Mouse (Mus musculus) kidney, adult 2 months (tissue): ENCODE results near the gene Hvcn1. TPM values are rescaled to one million over a fixed set of nuclear protein-coding genes. Genes with fewer than 3 reads are reported as not detected.

Experiments
- DNase-seq: peaks from one replicate; pipeline ENCODE4 v3.0.0; 2021
- H3K27ac ChIP-seq: fragments of 200-500 bp; 2 replicates; pipeline ENCODE4 v1.5.1; 2012; ENCODE audit warnings: low read depth, low read length, control low read depth, inconsistent platforms; ENCODE audit not compliant: insufficient read depth
- H3K27me3 ChIP-seq: fragments of 200-500 bp; replicated peaks from 2 replicates; pipeline ENCODE4 v1.6.1; 2012; ENCODE audit warnings: mild to moderate bottlenecking, moderate library complexity, low read length, inconsistent platforms; ENCODE audit not compliant: control insufficient read depth, insufficient read depth
- H3K36me3 ChIP-seq: fragments of 200-500 bp; 2 replicates; pipeline ENCODE4 v1.6.1; 2012; ENCODE audit warnings: mild to moderate bottlenecking, moderate library complexity, low read length, inconsistent platforms; ENCODE audit not compliant: control insufficient read depth, insufficient read depth
- H3K4me1 ChIP-seq: fragments of 200-500 bp; 2 replicates; pipeline ENCODE4 v1.6.1; 2011; ENCODE audit warnings: low read length; ENCODE audit not compliant: control insufficient read depth, insufficient read depth
- H3K4me3 ChIP-seq: fragments of 200-500 bp; 2 replicates; pipeline ENCODE4 v1.5.1; 2011; ENCODE audit warnings: mild to moderate bottlenecking, low read depth, low read length, control low read depth; ENCODE audit not compliant: insufficient read depth
- CTCF ChIP-seq: fragments of 200-500 bp; conservative IDR thresholded peaks from 2 replicates; pipeline ENCODE4 v1.5.1; 2011; ENCODE audit warnings: low read depth, mild to moderate bottlenecking, control low read depth, low read length, moderate library complexity, mixed read lengths; ENCODE audit not compliant: insufficient read depth, insufficient read length
- POLR2A ChIP-seq: fragments of 200-500 bp; IDR thresholded peaks from one replicate; pipeline ENCODE4 v1.6.1; 2011; ENCODE audit warnings: low read depth, low read length, control low read depth
- WGBS: fragments of 180-500 bp; shearing (Covaris S2); methylation state at CpG from one replicate; pipeline ENCODE4 v1.1.7; 2018; 5-methylcytosine and 5-hydroxymethylcytosine counted together
- polyA plus RNA-seq: library from polyadenylated mRNA; depleted of rRNA; stranded (reverse); fragments of >200 nt; gene quantifications from 2 replicates; pipeline ENCODE4 v1.2.3, GENCODE M21; 2012

Gene Hvcn1
- polyA plus RNA-seq, 1 experiment = 13.1 TPM

GRCm38 (mm10) chr5:122274785-122275184 lies 68.2 kb downstream of the Hvcn1 start:
- Histone ChIP-seq H3K27me3 (no peaks in the 10 kb centered on the region), H3K4me1 (0 out of 2 replicates have a peak, but pooled peaks cover under 1% of the 10 kb centered on the region), H3K27ac (no peak overlapping the region), H3K4me3 (no peak overlapping the region), H3K36me3 (no peaks in the 10 kb centered on the region)
- TF ChIP-seq CTCF (no peak), POLR2A (no peak)
- peak; percentile 87 for DNase-seq
- 26% methylated on average over 5 of the region's 5 CpGs for WGBS

- H3K27ac ChIP-seq = no peak overlapping the region
- peaks cover 19% of the 10 kb centered on the region for H3K4me1 ChIP-seq
- 85% methylated on average over 7 of the region's 7 CpGs for WGBS
- DNase-seq = no peak
- no peak overlapping the region for H3K4me3 ChIP-seq
- no peak for TF ChIP-seq POLR2A
- TF ChIP-seq CTCF = no peak
- no peaks in the 10 kb centered on the region for H3K27me3 ChIP-seq
- no peaks in the 10 kb centered on the region for H3K36me3 ChIP-seq
Observed at GRCm38 (mm10) chr5:122278946-122279345, 72.3 kb downstream of the Hvcn1 start.

GRCm38 (mm10) chr5:122279799-122280421 lies 73.3 kb downstream of the Hvcn1 start:
- Histone ChIP-seq H3K27me3 (no peaks in the 10 kb centered on the region), H3K4me3 (no peak overlapping the region), H3K4me1 (peaks cover 20% of the 10 kb centered on the region), H3K27ac (peak overlapping the region; percentile 67), H3K36me3 (no peaks in the 10 kb centered on the region)
- 64% methylated on average over 12 of the region's 12 CpGs for WGBS
- no peak for DNase-seq
- TF ChIP-seq POLR2A (no peak), CTCF (no peak)

GRCm38 (mm10) chr5:122280422-122280826 lies 73.8 kb downstream of the Hvcn1 start:
- Histone ChIP-seq H3K27ac (peak overlapping the region; percentile 67), H3K27me3 (no peaks in the 10 kb centered on the region), H3K4me1 (peaks cover 20% of the 10 kb centered on the region), H3K4me3 (no peak overlapping the region), H3K36me3 (no peaks in the 10 kb centered on the region)
- DNase-seq = no peak
- no peak for TF ChIP-seq CTCF
- no peak for TF ChIP-seq POLR2A
- WGBS = 14% methylated on average over 6 of the region's 6 CpGs

- Histone ChIP-seq H3K4me1 (peaks cover 20% of the 10 kb centered on the region), H3K36me3 (no peaks in the 10 kb centered on the region), H3K27me3 (no peaks in the 10 kb centered on the region), H3K27ac (peak overlapping the region; percentile 67), H3K4me3 (no peak overlapping the region)
- 14% methylated on average over 19 of the region's 19 CpGs for WGBS
- DNase-seq = peak; percentile 83
- TF ChIP-seq POLR2A (no peak), CTCF (no peak)
Observed at GRCm38 (mm10) chr5:122280827-122281462, 74.3 kb downstream of the Hvcn1 start.

- no peak for DNase-seq
- peak overlapping the region; percentile 16; the same call in 1 of the 2 replicates for H3K27ac ChIP-seq
- TF ChIP-seq CTCF (no peak), POLR2A (no peak)
- H3K36me3 ChIP-seq = no peaks in the 10 kb centered on the region
- H3K4me3 ChIP-seq = no peak overlapping the region
- peaks cover 31% of the 10 kb centered on the region for H3K4me1 ChIP-seq
- WGBS = 14% methylated on average over 2 of the region's 2 CpGs
- H3K27me3 ChIP-seq = no peaks in the 10 kb centered on the region
Observed at GRCm38 (mm10) chr5:122283828-122284182, 77.2 kb downstream of the Hvcn1 start.

- Histone ChIP-seq H3K27me3 (no peaks in the 10 kb centered on the region), H3K4me1 (peaks cover 31% of the 10 kb centered on the region), H3K27ac (peak within 1 kb of the TSS; percentile 96), H3K36me3 (no peaks in the 10 kb centered on the region), H3K4me3 (peak within 1 kb of the TSS; percentile 97)
- under 1% methylated on average over 111 of the region's 114 CpGs for WGBS
- TF ChIP-seq POLR2A = no peak
- TF ChIP-seq CTCF = no peak
- peak; percentile 95 for DNase-seq
Observed at GRCm38 (mm10) chr5:122284183-122285028, 77.8 kb downstream of the Hvcn1 start, which contains the start of gene Pptc7. TSS of gene Pptc7 (plus strand) at chr5:122284365.
